Mouse (Mus musculus) hindbrain, embryonic 12.5 days (tissue): Measurements from ENCODE around the gene L3mbtl4. TPM values are rescaled to one million over a fixed set of nuclear protein-coding genes. Genes with fewer than 3 reads are reported as not detected.
A peak's percentile ranks its signal among the peaks of the same experiment; 100 is the strongest.

Source experiments
- ATAC-seq: fragments of 200-750 bp; cut with Nextera tagmentation; 2 replicates; pipeline ENCODE4 v1.8.0; 2017; ENCODE audit warnings: moderate TSS enrichment; ENCODE audit not compliant: low FRiP score
- H3K27ac ChIP-seq: fragments of 300-500 bp; sonication (generic); 2 replicates; pipeline ENCODE4 v1.5.1; 2016; ENCODE audit warnings: mild to moderate bottlenecking
- H3K27me3 ChIP-seq: fragments of 300-500 bp; sonication (generic); 2 replicates; pipeline ENCODE4 v1.6.1; 2016; ENCODE audit warnings: mild to moderate bottlenecking
- H3K36me3 ChIP-seq: fragments of 300-500 bp; sonication (generic); 2 replicates; pipeline ENCODE4 v1.6.1; 2016; ENCODE audit warnings: mild to moderate bottlenecking
- H3K4me1 ChIP-seq: fragments of 300-500 bp; sonication (generic); 2 replicates; pipeline ENCODE4 v1.6.1; 2016
- H3K4me2 ChIP-seq: fragments of 300-500 bp; sonication (generic); replicated peaks from 2 replicates; pipeline ENCODE4 v1.6.1; 2016; ENCODE audit warnings: mild to moderate bottlenecking
- H3K4me3 ChIP-seq: fragments of 300-500 bp; sonication (generic); 2 replicates; pipeline ENCODE4 v1.5.1; 2016; ENCODE audit warnings: mild to moderate bottlenecking
- H3K9ac ChIP-seq: fragments of 300-500 bp; sonication (generic); 2 replicates; pipeline ENCODE4 v1.6.1; 2016; ENCODE audit warnings: mild to moderate bottlenecking, moderate library complexity
- H3K9me3 ChIP-seq: fragments of 300-500 bp; sonication (generic); replicated peaks from 2 replicates; pipeline ENCODE4 v1.6.1; 2016; ENCODE audit warnings: mild to moderate bottlenecking
- WGBS: fragments of 180-500 bp; shearing (Covaris S2); methylation state at CpG from one replicate; pipeline ENCODE4 v1.1.7; 2016; 5-methylcytosine and 5-hydroxymethylcytosine counted together
- polyA plus RNA-seq: library from polyadenylated mRNA; unstranded; fragments of >200 nt; fragmentation: Nextera tagmentation; extraction: Ambion mirVana; gene quantifications from 2 replicates; pipeline ENCODE4 v1.2.1, GENCODE M21; 2016

Gene L3mbtl4
- polyA plus RNA-seq, 1 experiment from 2014 or later, result 0.85 TPM

GRCm38 (mm10) chr17:68602744-68603143 is 329.1 kb downstream of the L3mbtl4 start:
- 78% methylated on average over 4 of the region's 4 CpGs for WGBS
- no peak for ATAC-seq
- H3K4me1 ChIP-seq, result no peaks in the 10 kb centered on the region
- no peaks in the 10 kb centered on the region for H3K36me3 ChIP-seq
- no peak overlapping the region for H3K4me3 ChIP-seq
- no peaks in the 10 kb centered on the region for H3K27me3 ChIP-seq
- no peak overlapping the region for H3K4me2 ChIP-seq
- no peaks in the 10 kb centered on the region for H3K9me3 ChIP-seq
- H3K9ac ChIP-seq, result no peak overlapping the region
- no peak overlapping the region for H3K27ac ChIP-seq

- H3K9ac ChIP-seq, result no peak overlapping the region
- no peaks in the 10 kb centered on the region for H3K27me3 ChIP-seq
- no peaks in the 10 kb centered on the region for H3K4me1 ChIP-seq
- H3K9me3 ChIP-seq, result no peaks in the 10 kb centered on the region
- no peaks in the 10 kb centered on the region for H3K36me3 ChIP-seq
- WGBS, result 55% methylated on average over 6 of the region's 6 CpGs
- no peak overlapping the region for H3K4me3 ChIP-seq
- no peak overlapping the region for H3K4me2 ChIP-seq
- no peak overlapping the region for H3K27ac ChIP-seq
- ATAC-seq, result no peak
Observed at GRCm38 (mm10) chr17:68607691-68608090, 334.1 kb downstream of the L3mbtl4 start.

- no peaks in the 10 kb centered on the region for H3K36me3 ChIP-seq
- no peak overlapping the region for H3K27ac ChIP-seq
- H3K9me3 ChIP-seq, result no peaks in the 10 kb centered on the region
- peak; percentile 53 for ATAC-seq
- H3K9ac ChIP-seq, result no peak overlapping the region
- WGBS, result 68% methylated on average over 6 of the region's 6 CpGs
- no peaks in the 10 kb centered on the region for H3K27me3 ChIP-seq
- no peak overlapping the region for H3K4me3 ChIP-seq
- H3K4me1 ChIP-seq, result no peaks in the 10 kb centered on the region
- H3K4me2 ChIP-seq, result no peak overlapping the region
Observed at GRCm38 (mm10) chr17:68611247-68611646, 337.6 kb downstream of the L3mbtl4 start.

GRCm38 (mm10) chr17:68625281-68625680 is 351.7 kb downstream of the L3mbtl4 start:
- Histone ChIP-seq H3K4me2 (no peak overlapping the region), H3K27ac (no peak overlapping the region), H3K9ac (no peak overlapping the region), H3K9me3 (no peaks in the 10 kb centered on the region), H3K36me3 (no peaks in the 10 kb centered on the region), H3K27me3 (no peaks in the 10 kb centered on the region), H3K4me1 (no peaks in the 10 kb centered on the region), H3K4me3 (no peak overlapping the region)
- 80% methylated on average over 4 of the region's 4 CpGs for WGBS
- no peak for ATAC-seq

GRCm38 (mm10) chr17:68629631-68630426 is 356.2 kb downstream of the L3mbtl4 start:
- WGBS, result 77% methylated on average over 7 of the region's 7 CpGs
- Histone ChIP-seq H3K4me1 (no peaks in the 10 kb centered on the region), H3K9ac (no peak overlapping the region), H3K27me3 (no peaks in the 10 kb centered on the region), H3K4me3 (no peak overlapping the region), H3K27ac (no peak overlapping the region), H3K36me3 (no peaks in the 10 kb centered on the region), H3K4me2 (no peak overlapping the region), H3K9me3 (no peaks in the 10 kb centered on the region)
- no peak for ATAC-seq

GRCm38 (mm10) chr17:68631396-68631795 is 357.8 kb downstream of the L3mbtl4 start:
- H3K4me2 ChIP-seq, result no peak overlapping the region
- H3K9me3 ChIP-seq, result no peaks in the 10 kb centered on the region
- H3K27ac ChIP-seq, result no peak overlapping the region
- WGBS, result 94% methylated on average over 8 of the region's 8 CpGs
- no peak overlapping the region for H3K4me3 ChIP-seq
- ATAC-seq, result no peak
- H3K4me1 ChIP-seq, result no peaks in the 10 kb centered on the region
- H3K9ac ChIP-seq, result no peak overlapping the region
- no peaks in the 10 kb centered on the region for H3K36me3 ChIP-seq
- H3K27me3 ChIP-seq, result no peaks in the 10 kb centered on the region

- Histone ChIP-seq H3K27me3 (no peaks in the 10 kb centered on the region), H3K36me3 (no peaks in the 10 kb centered on the region), H3K4me2 (no peak overlapping the region), H3K9me3 (no peaks in the 10 kb centered on the region), H3K27ac (no peak overlapping the region), H3K9ac (no peak overlapping the region), H3K4me1 (no peaks in the 10 kb centered on the region), H3K4me3 (no peak overlapping the region)
- WGBS, result 78% methylated on average over 6 of the region's 6 CpGs
- ATAC-seq, result no peak
Observed at GRCm38 (mm10) chr17:68640187-68640586, 366.6 kb downstream of the L3mbtl4 start.

GRCm38 (mm10) chr17:68642521-68643088 is 369.0 kb downstream of the L3mbtl4 start:
- Histone ChIP-seq H3K36me3 (no peaks in the 10 kb centered on the region), H3K27me3 (no peaks in the 10 kb centered on the region), H3K4me2 (no peak overlapping the region), H3K27ac (no peak overlapping the region), H3K9ac (no peak overlapping the region), H3K9me3 (no peaks in the 10 kb centered on the region), H3K4me3 (no peak overlapping the region), H3K4me1 (no peaks in the 10 kb centered on the region)
- 79% methylated on average over 5 of the region's 5 CpGs for WGBS
- ATAC-seq, result no peak

GRCm38 (mm10) chr17:68666528-68666927 is 392.9 kb downstream of the L3mbtl4 start:
- H3K4me2 ChIP-seq, result no peak overlapping the region
- ATAC-seq, result no peak
- no peaks in the 10 kb centered on the region for H3K36me3 ChIP-seq
- no peak overlapping the region for H3K9ac ChIP-seq
- H3K27ac ChIP-seq, result no peak overlapping the region
- H3K27me3 ChIP-seq, result no peaks in the 10 kb centered on the region
- H3K4me1 ChIP-seq, result no peaks in the 10 kb centered on the region
- 86% methylated on average over 1 of the region's 1 CpGs for WGBS
- H3K9me3 ChIP-seq, result no peaks in the 10 kb centered on the region
- no peak overlapping the region for H3K4me3 ChIP-seq

- no peak overlapping the region for H3K4me3 ChIP-seq
- ATAC-seq, result peak; percentile 83
- H3K27me3 ChIP-seq, result no peaks in the 10 kb centered on the region
- H3K36me3 ChIP-seq, result no peaks in the 10 kb centered on the region
- no peak overlapping the region for H3K27ac ChIP-seq
- H3K4me1 ChIP-seq, result 0 out of 2 replicates have a peak, but pooled peaks cover 2% of the 10 kb centered on the region
- H3K9ac ChIP-seq, result no peak overlapping the region
- H3K9me3 ChIP-seq, result no peaks in the 10 kb centered on the region
- WGBS, result 54% methylated on average over 7 of the region's 7 CpGs
- H3K4me2 ChIP-seq, result no peak overlapping the region
Observed at GRCm38 (mm10) chr17:68672088-68672504, 398.5 kb downstream of the L3mbtl4 start.

GRCm38 (mm10) chr17:68710701-68711100 is 437.1 kb downstream of the L3mbtl4 start:
- Histone ChIP-seq H3K27ac (no peak overlapping the region), H3K36me3 (no peaks in the 10 kb centered on the region), H3K9ac (no peak overlapping the region), H3K4me1 (no peaks in the 10 kb centered on the region), H3K27me3 (no peaks in the 10 kb centered on the region), H3K9me3 (no peaks in the 10 kb centered on the region), H3K4me3 (no peak overlapping the region), H3K4me2 (no peak overlapping the region)
- no peak for ATAC-seq
- 80% methylated on average over 5 of the region's 5 CpGs for WGBS

GRCm38 (mm10) chr17:68711350-68711749 is 437.8 kb downstream of the L3mbtl4 start:
- no peaks in the 10 kb centered on the region for H3K27me3 ChIP-seq
- 91% methylated on average over 3 of the region's 3 CpGs for WGBS
- H3K9ac ChIP-seq, result no peak overlapping the region
- H3K4me1 ChIP-seq, result no peaks in the 10 kb centered on the region
- H3K4me3 ChIP-seq, result no peak overlapping the region
- H3K36me3 ChIP-seq, result no peaks in the 10 kb centered on the region
- ATAC-seq, result no peak
- no peaks in the 10 kb centered on the region for H3K9me3 ChIP-seq
- no peak overlapping the region for H3K27ac ChIP-seq
- no peak overlapping the region for H3K4me2 ChIP-seq

GRCm38 (mm10) chr17:68748296-68748695 is 474.7 kb downstream of the L3mbtl4 start:
- Histone ChIP-seq H3K9ac (no peak overlapping the region), H3K9me3 (no peaks in the 10 kb centered on the region), H3K36me3 (no peaks in the 10 kb centered on the region), H3K4me2 (no peak overlapping the region), H3K27ac (no peak overlapping the region), H3K4me1 (no peaks in the 10 kb centered on the region), H3K27me3 (no peaks in the 10 kb centered on the region), H3K4me3 (no peak overlapping the region)
- WGBS, result 88% methylated on average over 1 of the region's 1 CpGs
- ATAC-seq, result no peak
